Mouse (Mus musculus): ENCODE data around the gene Trip10. TPM values are rescaled to one million over a fixed set of nuclear protein-coding genes. Genes with fewer than 3 reads are reported as not detected.

Gene Trip10
- polyA plus RNA-seq (2015; fragmentation: Nextera tagmentation; extraction: Ambion mirVana) = 8.9 and 9.1 TPM in 2 replicates

GRCm38 (mm10) chr17:57249186-57250181 is at the start of gene Trip10:
Gene Trip10 (plus strand): TSS chr17:57249455.

GRCm38 (mm10) chr17:57228014-57228413 is 21.2 kb upstream of the Trip10 start, which contains the start of gene C3:
Gene C3 (minus strand): TSS chr17:57228136.

DNA sequence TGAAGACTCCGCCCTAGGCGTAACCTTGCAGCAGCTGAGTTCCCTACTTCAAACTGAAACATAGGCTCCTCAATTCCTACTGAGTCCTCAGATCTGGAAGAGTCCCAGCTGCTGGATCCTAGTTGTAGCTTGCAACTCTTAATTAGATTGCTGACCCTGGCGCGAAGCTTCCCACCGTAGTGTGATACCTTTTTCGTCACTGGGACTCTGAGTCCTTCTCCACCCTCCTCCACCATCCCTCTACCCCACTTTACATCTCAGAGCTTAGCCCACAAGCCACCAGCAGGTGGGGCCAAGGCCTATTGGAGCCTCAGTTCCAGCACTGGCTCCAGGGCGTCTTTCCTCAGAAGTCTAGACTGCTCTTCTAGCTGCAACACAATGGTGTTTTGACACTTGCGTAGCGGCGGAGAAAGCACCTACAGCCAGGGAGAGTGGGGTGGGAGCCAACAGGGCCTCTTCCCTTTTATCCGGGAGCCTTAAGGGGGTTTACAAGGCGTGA is 1.0 kb upstream of the Trip10 start, which contains the start of gene Gpr108:
Gpr108 (minus strand) TSS at position 246 of the 499 bp plus-strand sequence.

DNA sequence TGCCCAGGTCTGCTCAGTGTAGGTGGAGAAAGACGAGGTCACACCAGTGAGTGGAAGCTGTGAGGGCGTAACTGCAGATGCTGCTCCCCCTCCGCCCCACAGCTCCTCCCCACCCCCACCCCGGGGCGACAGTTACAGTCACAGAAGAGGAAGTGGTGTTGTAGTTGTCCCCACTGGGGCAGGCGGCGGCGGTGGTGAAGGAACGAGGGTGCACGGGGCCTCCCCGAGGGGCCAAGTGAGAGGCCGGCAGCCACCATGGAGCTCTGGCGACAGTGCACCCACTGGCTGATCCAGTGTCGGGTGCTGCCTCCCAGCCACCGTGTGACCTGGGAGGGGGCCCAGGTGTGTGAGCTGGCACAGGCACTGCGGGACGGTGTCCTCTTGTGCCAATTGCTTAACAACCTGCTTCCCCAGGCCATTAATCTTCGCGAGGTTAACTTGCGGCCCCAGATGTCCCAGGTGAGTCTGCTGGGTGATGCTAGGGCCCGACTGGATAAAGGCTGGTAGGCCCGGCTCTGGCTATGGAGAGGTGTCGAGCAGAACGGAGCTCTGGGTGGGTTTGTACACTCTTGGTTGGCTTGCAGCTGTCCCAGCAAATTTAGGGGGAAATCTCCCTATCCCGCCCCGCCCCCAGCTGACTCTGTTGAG is 29.8 kb downstream of the Trip10 start, which contains the start of gene Vav1:
Vav1 (plus strand) TSS at position 158 of the 648 bp plus-strand sequence.

Small RNA genes within 50 kb of the gene (microRNA-seq; reads per million reads assigned to microRNA genes)
- gene Mir6978 = not detected

Other genes starting within 250 kb of the Trip10 start
- 0.62 TPM in 1 of 2 replicates, not detected in the other for gene Pspn, start 249.4 kb upstream of the Trip10 start, polyA plus RNA-seq (2015; fragmentation: Nextera tagmentation; extraction: Ambion mirVana)
- gene Gtf2f1, start 238.2 kb upstream of the Trip10 start, polyA plus RNA-seq (2015; fragmentation: Nextera tagmentation; extraction: Ambion mirVana) = 47.1 and 52.5 TPM in 2 replicates
- 0.39 TPM in 2 replicates for gene Gm17949, start 238.0 kb upstream of the Trip10 start, polyA plus RNA-seq (2015; fragmentation: Nextera tagmentation; extraction: Ambion mirVana)
- 27.2 and 28.1 TPM in 2 replicates for gene Khsrp, start 217.9 kb upstream of the Trip10 start, polyA plus RNA-seq (2015; fragmentation: Nextera tagmentation; extraction: Ambion mirVana)
- gene Slc25a41, start 207.8 kb upstream of the Trip10 start, polyA plus RNA-seq (2015; fragmentation: Nextera tagmentation; extraction: Ambion mirVana) = not detected in 2 replicates
- gene Crb3, start 190.3 kb upstream of the Trip10 start, polyA plus RNA-seq (2015; fragmentation: Nextera tagmentation; extraction: Ambion mirVana) = 2.5 and 3.3 TPM in 2 replicates
- 54.5 and 58.2 TPM in 2 replicates for gene Slc25a23, start 189.6 kb upstream of the Trip10 start, polyA plus RNA-seq (2015; fragmentation: Nextera tagmentation; extraction: Ambion mirVana)
- 2.1 and 2.5 TPM in 2 replicates for gene Dennd1c, start 170.9 kb upstream of the Trip10 start, polyA plus RNA-seq (2015; fragmentation: Nextera tagmentation; extraction: Ambion mirVana)
- gene Tubb4a, start 161.7 kb upstream of the Trip10 start, polyA plus RNA-seq (2015; fragmentation: Nextera tagmentation; extraction: Ambion mirVana) = 282 and 305 TPM in 2 replicates
- 5.9 and 6.7 TPM in 2 replicates for gene Tnfsf9, start 144.1 kb upstream of the Trip10 start, polyA plus RNA-seq (2015; fragmentation: Nextera tagmentation; extraction: Ambion mirVana)
- 1.4 and 2.6 TPM in 2 replicates for gene Cd70, start 99.7 kb upstream of the Trip10 start, polyA plus RNA-seq (2015; fragmentation: Nextera tagmentation; extraction: Ambion mirVana)
- gene Tnfsf14, start 55.3 kb upstream of the Trip10 start, polyA plus RNA-seq (2015; fragmentation: Nextera tagmentation; extraction: Ambion mirVana) = not detected in 2 replicates
- 1.3 and 1.7 TPM in 2 replicates for gene C3, start 21.3 kb upstream of the Trip10 start, polyA plus RNA-seq (2015; fragmentation: Nextera tagmentation; extraction: Ambion mirVana)
- gene Gpr108, start 1.0 kb upstream of the Trip10 start, polyA plus RNA-seq (2015; fragmentation: Nextera tagmentation; extraction: Ambion mirVana) = 23.7 and 24.6 TPM in 2 replicates
- 2.4 and 2.5 TPM in 2 replicates for gene Vav1, start 29.6 kb downstream of the Trip10 start, polyA plus RNA-seq (2015; fragmentation: Nextera tagmentation; extraction: Ambion mirVana)
- 4.5 and 5.5 TPM in 2 replicates for gene Adgre1, start 109.2 kb downstream of the Trip10 start, polyA plus RNA-seq (2015; fragmentation: Nextera tagmentation; extraction: Ambion mirVana)